Mouse (Mus musculus): ENCODE measurements around the gene Boll.

DNA sequence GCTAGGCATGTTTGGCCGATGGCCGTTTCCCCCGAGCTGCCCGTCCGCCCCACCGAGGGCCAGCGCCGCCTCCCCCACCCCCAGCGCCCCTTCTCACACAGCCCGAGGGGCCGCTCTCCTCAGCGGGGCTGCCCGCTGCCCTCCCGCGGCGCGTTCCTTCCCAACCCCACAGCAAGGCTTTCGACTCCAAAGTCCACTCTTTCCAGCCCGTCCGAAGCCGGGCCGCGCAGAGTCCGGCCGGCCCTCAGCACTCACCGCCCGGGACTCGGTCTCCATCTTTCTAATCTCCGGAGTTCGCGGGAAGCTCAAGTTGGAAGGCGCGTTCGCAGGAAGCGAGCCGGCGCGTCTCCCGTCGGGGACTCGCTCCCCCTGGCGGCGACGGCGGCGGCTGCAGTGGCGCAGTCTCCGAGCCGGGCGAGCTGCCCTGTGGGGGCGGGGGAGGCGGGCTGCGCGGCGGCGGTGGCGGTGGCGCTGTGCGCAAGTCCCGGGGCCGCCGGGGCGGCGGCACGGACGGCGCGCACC is at the start of gene Boll:
- TF ChIP-seq POLR2A (IDR thresholded peaks at IDR 0.05; ENCODE audit: low read depth, low read length) (no peak), CTCF (conservative IDR thresholded peaks at IDR 0.05; ENCODE audit: insufficient read depth, insufficient read length, low read depth, low read length) (peak; percentile 53)

Data from kidney, adult 2 months (tissue).